Mouse (Mus musculus) C2C12 (cell line): ENCODE results near the gene Tusc2.

ENCODE experiments used
- CTCF ChIP-seq: IDR thresholded peaks from one replicate; pipeline ENCODE4 v1.5.1; 2011; ENCODE audit not compliant: control insufficient read depth, insufficient read depth, insufficient read length
- USF1 ChIP-seq: IDR thresholded peaks from one replicate; pipeline ENCODE4 v1.6.1; 2011; ENCODE audit warnings: low read depth, mild to moderate bottlenecking, control low read depth, moderate library complexity

- TF ChIP-seq CTCF (no peak), USF1 (no peak)
Observed at GRCm38 (mm10) chr9:107606591-107606990, 43.5 kb downstream of the Tusc2 start.
